Comparison of ENCODE assay signal across 12 mouse cellular contexts in the genomic region with DNA sequence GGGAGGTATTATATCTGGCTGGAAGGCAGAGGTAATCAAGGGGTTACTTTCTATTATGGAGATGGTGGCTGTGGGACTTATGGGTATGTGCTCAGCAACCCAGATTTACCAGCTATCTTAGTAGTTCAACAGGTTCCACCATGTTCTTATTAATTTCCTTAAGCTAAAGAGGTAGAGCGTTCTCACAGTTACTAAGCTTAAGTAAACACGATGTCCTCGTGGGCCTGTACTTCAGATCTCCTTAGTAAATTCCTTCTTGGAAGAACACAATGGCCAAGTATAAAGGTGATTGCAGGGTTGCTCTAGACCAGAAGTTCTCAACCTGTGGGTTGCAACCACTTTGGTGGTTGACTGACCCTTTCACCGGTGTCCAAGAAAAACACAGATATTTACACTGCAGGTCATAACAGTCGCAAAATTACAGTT.
"Had no signal": no experiment of that assay in that cellular context is flagged by ENCODE, and none has a peak within 500 bp of the region (broad histone marks: within the 10 kb centered on the region; RNA-seq: fewer than 3 reads in every experiment).

No protein-coding gene starts in this region.

- DNase-seq: kidney, adult 2 months; kidney, postnatal 14 days; midbrain, embryonic 14.5 days; thymus, postnatal 4 days had no signal

- H3K4me1 ChIP-seq: hindbrain, embryonic 15.5 days; limb, embryonic 15.5 days; liver, embryonic 12.5 days; midbrain, embryonic 10.5 days had no signal

- H3K4me3 ChIP-seq: hindbrain, embryonic 15.5 days; kidney, embryonic 15.5 days; limb, embryonic 15.5 days; liver, embryonic 12.5 days; midbrain, embryonic 10.5 days; myocyte; neural tube, embryonic 12.5 days had no signal

- H3K27me3 ChIP-seq: hindbrain, embryonic 15.5 days; kidney, embryonic 15.5 days; limb, embryonic 15.5 days; liver, embryonic 12.5 days; neural tube, embryonic 12.5 days had no signal

- H3K27ac ChIP-seq: hindbrain, embryonic 15.5 days; kidney, embryonic 15.5 days; limb, embryonic 15.5 days; liver, embryonic 12.5 days; midbrain, embryonic 10.5 days; neural tube, embryonic 12.5 days had no signal

- H3K9me3 ChIP-seq: hindbrain, embryonic 15.5 days; kidney, embryonic 15.5 days; limb, embryonic 15.5 days; liver, embryonic 12.5 days; midbrain, embryonic 10.5 days; neural tube, embryonic 12.5 days had no signal

- ATAC-seq: intestine, embryonic 16.5 days; liver, embryonic 12.5 days had no signal

- H3K9ac ChIP-seq: hindbrain, embryonic 15.5 days; kidney, embryonic 15.5 days; limb, embryonic 15.5 days; liver, embryonic 12.5 days; neural tube, embryonic 12.5 days had no signal

- H3K36me3 ChIP-seq: hindbrain, embryonic 15.5 days; kidney, embryonic 15.5 days; limb, embryonic 15.5 days; liver, embryonic 12.5 days; midbrain, embryonic 10.5 days; neural tube, embryonic 12.5 days had no signal

- H3K4me2 ChIP-seq: hindbrain, embryonic 15.5 days; kidney, embryonic 15.5 days; limb, embryonic 15.5 days; liver, embryonic 12.5 days; neural tube, embryonic 12.5 days had no signal
